Mouse (Mus musculus): ENCODE data around the gene Dgkq.

Dgkq gene

GRCm38 (mm10) chr5:108602537-108602936, 66.9 kb downstream of the Dgkq start:
- no peak for DNase-seq (ENCODE audit: low spot score)

- no peak for DNase-seq (ENCODE audit: low spot score)
Measured at GRCm38 (mm10) chr5:108599923-108600322, 69.5 kb downstream of the Dgkq start.
